1 mouse cellular context compared by ENCODE assay signal in genomic region chr12:98697202-98697601, GRCm38 (mm10).
TF ChIP-seq lines count a peak whose summit lies in the region.

No protein-coding gene starts in this region.

TF ChIP-seq in MEL, 35 proteins besides CTCF, POLR2A, EP300 and RAD21 (continued from another document):
- no peak for TF ChIP-seq MAZ (IDR thresholded peaks at IDR 0.05; ENCODE audit: low read depth, low read length)
- TF ChIP-seq E2F4 (IDR thresholded peaks at IDR 0.05; ENCODE audit: borderline replicate concordance, low read depth, low read length): no peak
- TF ChIP-seq HCFC1 (IDR thresholded peaks at IDR 0.05; ENCODE audit: low read depth, low read length): no peak
- TF ChIP-seq MYC (IDR thresholded peaks at IDR 0.05; ENCODE audit: low read depth, low read length): no peak
- TF ChIP-seq ZNF384 (IDR thresholded peaks at IDR 0.05; ENCODE audit: low read depth, low read length): 0 out of 2 replicates have a peak, but pooled peaks have one; percentile 18
